Comparison of ENCODE assay signal across 7 mouse cellular contexts in genomic region chr4:114947395-114947794, GRCm38 (mm10). TPM values are rescaled to one million over a fixed set of nuclear protein-coding genes. Genes with fewer than 3 reads are reported as not detected.
DNase-seq lines count a peak whose midpoint lies in the region; ATAC-seq and TF ChIP-seq lines count a peak whose summit lies in the region.

No protein-coding gene starts in this region.

- H3K4me3 ChIP-seq in kidney, adult 2 months (ENCODE audit: insufficient read depth, low read depth, low read length) = no peak overlapping the region
- no peak overlapping the region for H3K4me3 ChIP-seq in limb, embryonic 10.5 days
- no peak overlapping the region for H3K4me3 ChIP-seq in midbrain, embryonic 16.5 days (ENCODE audit: low read depth, low read length)
- no peak overlapping the region for H3K4me3 ChIP-seq in spleen, adult 2 months (ENCODE audit: extremely low read depth, insufficient read depth, insufficient read length)

- H3K4me1 ChIP-seq in kidney, adult 2 months (ENCODE audit: control insufficient read depth, insufficient read depth, low read length) = no peaks in the 10 kb centered on the region
- H3K4me1 ChIP-seq in limb, embryonic 10.5 days = peaks cover 27% of the 10 kb centered on the region
- H3K4me1 ChIP-seq in midbrain, embryonic 16.5 days (ENCODE audit: control insufficient read depth, insufficient read depth, low read length) = no peaks in the 10 kb centered on the region
- H3K4me1 ChIP-seq in spleen, adult 2 months (ENCODE audit: control insufficient read depth, insufficient read depth, insufficient read length) = no peaks in the 10 kb centered on the region

- DNase-seq in adrenal gland, adult 2 months = peak; percentile 87
- DNase-seq in embryo, embryonic 10 days (ENCODE audit: low spot score) = peak; percentile 84
- DNase-seq in gastrocnemius, postnatal 10 days = peak; percentile 80
- DNase-seq in kidney, adult 2 months = peak; percentile 78
- DNase-seq in limb, embryonic 10.5 days (ENCODE audit: low spot score) = peak; percentile 83
- DNase-seq in spleen, adult 2 months (ENCODE audit: low read depth in 1 of 2, low spot score in 2 of 2) = peak; percentile 19 to 74

- no peaks in the 10 kb centered on the region for H3K36me3 ChIP-seq in kidney, adult 2 months (ENCODE audit: control insufficient read depth, insufficient read depth, low read length)
- H3K36me3 ChIP-seq in limb, embryonic 10.5 days = no peaks in the 10 kb centered on the region
- H3K36me3 ChIP-seq in midbrain, embryonic 16.5 days (ENCODE audit: control insufficient read depth, insufficient read depth, low read length) = no peaks in the 10 kb centered on the region
- H3K36me3 ChIP-seq in spleen, adult 2 months (ENCODE audit: control insufficient read depth, insufficient read depth, low read length) = no peaks in the 10 kb centered on the region

- H3K27ac ChIP-seq in kidney, adult 2 months (ENCODE audit: insufficient read depth, low read depth, low read length) = no peak overlapping the region
- no peak overlapping the region for H3K27ac ChIP-seq in limb, embryonic 10.5 days
- H3K27ac ChIP-seq in midbrain, embryonic 16.5 days (ENCODE audit: low read length) = no peak overlapping the region
- no peak overlapping the region for H3K27ac ChIP-seq in spleen, adult 2 months (ENCODE audit: insufficient read depth, low read length)

- no peak for TF ChIP-seq POLR2A in kidney, adult 2 months (IDR thresholded peaks at IDR 0.05; ENCODE audit: low read depth, low read length)
- no peak; the same call in 1 of the 2 replicates for TF ChIP-seq POLR2A in spleen, adult 2 months (IDR thresholded peaks at IDR 0.05; ENCODE audit: low read depth, low read length)

- H3K27me3 ChIP-seq in kidney, adult 2 months (replicated peaks; ENCODE audit: control insufficient read depth, insufficient read depth, low read length) = no peaks in the 10 kb centered on the region
- H3K27me3 ChIP-seq in limb, embryonic 10.5 days (ENCODE audit: low read depth, poor library complexity, severe bottlenecking) = peaks cover 66% of the 10 kb centered on the region
- peaks cover 2% of the 10 kb centered on the region; the same call in 1 of the 2 replicates for H3K27me3 ChIP-seq in midbrain, embryonic 16.5 days (ENCODE audit: control insufficient read depth, insufficient read depth, low read depth, low read length)
- H3K27me3 ChIP-seq in spleen, adult 2 months (ENCODE audit: control insufficient read depth, insufficient read depth, low read length) = no peaks in the 10 kb centered on the region

- peak; percentile 97 for TF ChIP-seq CTCF in kidney, adult 2 months (conservative IDR thresholded peaks at IDR 0.05; ENCODE audit: insufficient read depth, insufficient read length, low read depth, low read length)
- peak; percentile 72; the same call in 1 of the 2 replicates for TF ChIP-seq CTCF in spleen, adult 2 months (IDR thresholded peaks at IDR 0.05; ENCODE audit: extremely low read depth, insufficient read depth, insufficient read length, insufficient replicate concordance)

- no peak overlapping the region for H3K9ac ChIP-seq in midbrain, embryonic 16.5 days (ENCODE audit: low read depth, low read length)

- H3K9me3 ChIP-seq in limb, embryonic 10.5 days (replicated peaks) = no peaks in the 10 kb centered on the region
- no peaks in the 10 kb centered on the region for H3K9me3 ChIP-seq in midbrain, embryonic 16.5 days (replicated peaks; ENCODE audit: control insufficient read depth, low read length, poor library complexity, severe bottlenecking)

- ATAC-seq in midbrain, embryonic 16.5 days = peak; percentile 92

- H3K4me2 ChIP-seq in midbrain, embryonic 16.5 days (ENCODE audit: low read length) = no peak overlapping the region

- 22% methylated on average over 6 of the region's 6 CpGs for WGBS in kidney, adult 2 months
- WGBS in limb, embryonic 10.5 days = 28% methylated on average over 6 of the region's 6 CpGs
- 32% methylated on average over 6 of the region's 6 CpGs for WGBS in midbrain, embryonic 16.5 days
- WGBS in spleen, adult 2 months = 25% methylated on average over 6 of the region's 6 CpGs

RNA-seq across cellular contexts. Expression of gene Foxe3, which starts 21.6 kb away (rescaled TPM):
- total RNA-seq in adrenal gland, adult 2 months (2021) = not detected
- polyA plus RNA-seq in adrenal gland, adult 2 months (2012; rRNA removed) = 0.20 and 1.2 TPM in 2 replicates
- total RNA-seq in gastrocnemius, postnatal 10 days (2021) = not detected
- not detected in 2 replicates for polyA plus RNA-seq in kidney, adult 2 months (2012; rRNA removed)
- not detected in 2 replicates for polyA plus RNA-seq in limb, embryonic 10.5 days (2016; fragmentation: Nextera tagmentation; extraction: Ambion mirVana)
- polyA plus RNA-seq in midbrain, embryonic 16.5 days (2015; fragmentation: Nextera tagmentation; extraction: Ambion mirVana) = not detected in 2 replicates
- polyA plus RNA-seq in spleen, adult 2 months (2012; rRNA removed) = not detected in 2 replicates

RNA-seq across cellular contexts. Expression of gene Foxd2, which starts 38.7 kb away (rescaled TPM):
- total RNA-seq in adrenal gland, adult 2 months (2021) = 1 to 10 TPM; 1.2 to 2.8 TPM
- 5.7 and 6.3 TPM in 2 replicates for polyA plus RNA-seq in adrenal gland, adult 2 months (2012; rRNA removed)
- under 1 TPM; 0.85 to 0.90 TPM for total RNA-seq in gastrocnemius, postnatal 10 days (2021)
- polyA plus RNA-seq in kidney, adult 2 months (2012; rRNA removed) = 1.5 and 1.7 TPM in 2 replicates
- 0.81 and 1.1 TPM in 2 replicates for polyA plus RNA-seq in limb, embryonic 10.5 days (2016; fragmentation: Nextera tagmentation; extraction: Ambion mirVana)
- 0.23 and 0.24 TPM in 2 replicates for polyA plus RNA-seq in midbrain, embryonic 16.5 days (2015; fragmentation: Nextera tagmentation; extraction: Ambion mirVana)
- polyA plus RNA-seq in spleen, adult 2 months (2012; rRNA removed) = 0.72 and 1.1 TPM in 2 replicates

RNA-seq across cellular contexts. Expression of gene Cmpk1, which starts 39.6 kb away (rescaled TPM):
- 100 to 1,000 TPM; 106 to 118 TPM for total RNA-seq in adrenal gland, adult 2 months (2021)
- 30.9 and 37.6 TPM in 2 replicates for polyA plus RNA-seq in adrenal gland, adult 2 months (2012; rRNA removed)
- 10 to 100 TPM; 32.1 to 36.8 TPM for total RNA-seq in gastrocnemius, postnatal 10 days (2021)
- 26.1 and 26.3 TPM in 2 replicates for polyA plus RNA-seq in kidney, adult 2 months (2012; rRNA removed)
- polyA plus RNA-seq in limb, embryonic 10.5 days (2016; fragmentation: Nextera tagmentation; extraction: Ambion mirVana) = 61.3 and 69.6 TPM in 2 replicates
- polyA plus RNA-seq in midbrain, embryonic 16.5 days (2015; fragmentation: Nextera tagmentation; extraction: Ambion mirVana) = 218 and 229 TPM in 2 replicates
- 9.0 and 13.6 TPM in 2 replicates for polyA plus RNA-seq in spleen, adult 2 months (2012; rRNA removed)

RNA-seq across cellular contexts. Expression of gene Stil, which starts 52.6 kb away (rescaled TPM):
- under 1 TPM; 0.31 to 0.58 TPM for total RNA-seq in adrenal gland, adult 2 months (2021)
- polyA plus RNA-seq in adrenal gland, adult 2 months (2012; rRNA removed) = 0.10 and 0.13 TPM in 2 replicates
- 1 to 10 TPM; 1.9 to 2.8 TPM for total RNA-seq in gastrocnemius, postnatal 10 days (2021)
- polyA plus RNA-seq in kidney, adult 2 months (2012; rRNA removed) = 0.11 and 0.13 TPM in 2 replicates
- polyA plus RNA-seq in limb, embryonic 10.5 days (2016; fragmentation: Nextera tagmentation; extraction: Ambion mirVana) = 16.9 and 19.8 TPM in 2 replicates
- 2.0 and 2.1 TPM in 2 replicates for polyA plus RNA-seq in midbrain, embryonic 16.5 days (2015; fragmentation: Nextera tagmentation; extraction: Ambion mirVana)
- polyA plus RNA-seq in spleen, adult 2 months (2012; rRNA removed) = 1.2 TPM in 2 replicates
